Mouse (Mus musculus) CH12.LX (cell line): ENCODE data around the gene Ubl3. TPM values are rescaled to one million over a fixed set of nuclear protein-coding genes. Genes with fewer than 3 reads are reported as not detected.

ENCODE experiments used
- DNase-seq: peaks from one replicate; pipeline ENCODE4 v3.0.0-alpha.2; 2013; ENCODE audit errors: extremely low read depth
- H3K27ac ChIP-seq: 2 replicates; pipeline ENCODE4 v1.5.1; 2012; ENCODE audit warnings: low read depth, mild to moderate bottlenecking, control low read depth, moderate library complexity; ENCODE audit not compliant: insufficient read depth
- H3K27me3 ChIP-seq: replicated peaks from 2 replicates; pipeline ENCODE3; 2012; ENCODE audit warnings: inconsistent platforms
- H3K36me3 ChIP-seq, 2 experiments: replicated peaks in 1 of 2; 2 replicates each; pipeline versions ENCODE3 to v1.6.1; 2012; ENCODE audit warnings: inconsistent platforms in 1 of 2, low read length in 1 of 2, mild to moderate bottlenecking in 1 of 2, mixed read lengths in 1 of 2, moderate library complexity in 1 of 2; ENCODE audit not compliant: control insufficient read depth in 1 of 2, insufficient read depth in 1 of 2
- H3K4me1 ChIP-seq, 2 experiments: 2 replicates each; pipeline ENCODE4 v1.6.1; 2012; ENCODE audit warnings: inconsistent platforms in 1 of 2, moderate library complexity in 1 of 2; ENCODE audit not compliant: insufficient read depth in 2 of 2, control insufficient read depth in 1 of 2
- H3K4me2 ChIP-seq: 2 replicates; pipeline ENCODE4 v1.6.1; 2012; ENCODE audit warnings: low read depth, mild to moderate bottlenecking, control low read depth; ENCODE audit not compliant: poor library complexity, insufficient read depth, severe bottlenecking
- H3K4me3 ChIP-seq, 3 experiments: fragments of 150-350 bp in 1 of 3; sonication (generic) in 1 of 3; replicated peaks in 1 of 3; 2 replicates each; pipeline versions ENCODE3 to v1.5.1; 2011 to 2012; ENCODE audit warnings: low read depth in 2 of 3, low read length in 2 of 3, mild to moderate bottlenecking in 2 of 3, moderate library complexity in 2 of 3, control low read depth in 1 of 3, improper control_type of control experiment in 1 of 3, inconsistent platforms in 1 of 3, mixed read lengths in 1 of 3; ENCODE audit not compliant: poor library complexity in 1 of 3
- H3K79me2 ChIP-seq: replicated peaks from 2 replicates; pipeline ENCODE4 v1.6.1; 2012; ENCODE audit warnings: mild to moderate bottlenecking, moderate library complexity; ENCODE audit not compliant: control insufficient read depth, poor library complexity, insufficient read depth, severe bottlenecking; ENCODE audit errors: extremely low read depth
- H3K9ac ChIP-seq: 2 replicates; pipeline ENCODE4 v1.6.1; 2012; ENCODE audit warnings: low read depth, mild to moderate bottlenecking, control low read depth, moderate library complexity; ENCODE audit not compliant: insufficient read depth
- H3K9me3 ChIP-seq: replicated peaks from 2 replicates; pipeline ENCODE3; 2012; ENCODE audit warnings: low read length, inconsistent platforms, mixed read lengths
- BHLHE40 ChIP-seq: IDR thresholded peaks from 2 replicates; pipeline ENCODE4 v1.6.1; 2011; ENCODE audit warnings: mild to moderate bottlenecking, low read depth, low read length, improper control_type of control experiment
- CHD1 ChIP-seq: IDR thresholded peaks from 2 replicates; pipeline ENCODE4 v1.6.1; 2012; ENCODE audit warnings: low read depth, low read length, improper control_type of control experiment, inconsistent platforms
- CHD2 ChIP-seq: IDR thresholded peaks from 2 replicates; pipeline ENCODE4 v1.6.1; 2011; ENCODE audit warnings: low read length, improper control_type of control experiment
- CTCF ChIP-seq, 2 experiments: IDR thresholded peaks in 1 of 2; conservative IDR thresholded peaks in 1 of 2; 2 replicates each; pipeline ENCODE4 v1.5.1; 2011 to 2012; ENCODE audit warnings: low read depth in 2 of 2, low read length in 2 of 2, improper control_type of control experiment in 1 of 2, inconsistent platforms in 1 of 2, mild to moderate bottlenecking in 1 of 2, moderate library complexity in 1 of 2
- EP300 ChIP-seq: IDR thresholded peaks from 2 replicates; pipeline ENCODE4 v1.6.1; 2011; ENCODE audit warnings: low read length, improper control_type of control experiment
- ETS1 ChIP-seq: conservative IDR thresholded peaks from 2 replicates; pipeline ENCODE4 v1.6.1; 2012; ENCODE audit warnings: low read depth, mild to moderate bottlenecking, inconsistent platforms, low read length, improper control_type of control experiment, moderate library complexity
- HCFC1 ChIP-seq: IDR thresholded peaks from 2 replicates; pipeline ENCODE4 v1.6.1; 2012; ENCODE audit warnings: low read depth, mild to moderate bottlenecking, inconsistent platforms, low read length, improper control_type of control experiment
- JUN ChIP-seq: IDR thresholded peaks from 2 replicates; pipeline ENCODE4 v1.6.1; 2011; ENCODE audit warnings: low read depth, mild to moderate bottlenecking, low read length, improper control_type of control experiment, moderate library complexity; ENCODE audit not compliant: insufficient read depth
- JUND ChIP-seq: conservative IDR thresholded peaks from 2 replicates; pipeline ENCODE4 v1.6.1; 2011; ENCODE audit warnings: low read depth, low read length, improper control_type of control experiment
- KAT2A ChIP-seq: IDR thresholded peaks from 2 replicates; pipeline ENCODE4 v1.6.1; 2012; ENCODE audit warnings: low read length, improper control_type of control experiment, inconsistent platforms; ENCODE audit not compliant: insufficient replicate concordance
- MEF2A ChIP-seq: IDR thresholded peaks from 2 replicates; pipeline ENCODE4 v1.6.1; 2014; ENCODE audit warnings: low read depth, mild to moderate bottlenecking, inconsistent platforms, low read length, improper control_type of control experiment, borderline replicate concordance
- MXI1 ChIP-seq: IDR thresholded peaks from 2 replicates; pipeline ENCODE4 v1.6.1; 2011; ENCODE audit warnings: mild to moderate bottlenecking, low read depth, low read length, improper control_type of control experiment
- MYC ChIP-seq: IDR thresholded peaks from 2 replicates; pipeline ENCODE4 v1.6.1; 2011; ENCODE audit warnings: low read depth, mild to moderate bottlenecking, improper control_type of control experiment, low read length
- NELFE ChIP-seq: IDR thresholded peaks from 2 replicates; pipeline ENCODE4 v1.6.1; 2011; ENCODE audit warnings: low read depth, low read length, improper control_type of control experiment
- PAX5 ChIP-seq: IDR thresholded peaks from 2 replicates; pipeline ENCODE4 v1.6.1; 2012; ENCODE audit warnings: low read length, inconsistent platforms, mixed read lengths
- POLR2AphosphoS2 ChIP-seq: IDR thresholded peaks from 2 replicates; pipeline ENCODE4 v1.6.1; 2011; ENCODE audit warnings: low read depth, low read length, improper control_type of control experiment
- RAD21 ChIP-seq: IDR thresholded peaks from 2 replicates; pipeline ENCODE4 v1.6.1; 2011; ENCODE audit warnings: low read depth, mild to moderate bottlenecking, low read length, improper control_type of control experiment, moderate library complexity
- RCOR1 ChIP-seq: conservative IDR thresholded peaks from 2 replicates; pipeline ENCODE4 v1.6.1; 2012; ENCODE audit warnings: low read depth, mild to moderate bottlenecking, inconsistent platforms, low read length, improper control_type of control experiment
- SMC3 ChIP-seq: IDR thresholded peaks from 2 replicates; pipeline ENCODE4 v1.6.1; 2011; ENCODE audit warnings: low read depth, low read length, improper control_type of control experiment
- TBP ChIP-seq: conservative IDR thresholded peaks from 2 replicates; pipeline ENCODE4 v1.6.1; 2011; ENCODE audit warnings: low read depth, low read length, improper control_type of control experiment
- TCF12 ChIP-seq: IDR thresholded peaks from 2 replicates; pipeline ENCODE4 v1.6.1; 2014; ENCODE audit warnings: low read depth, mild to moderate bottlenecking, inconsistent platforms, low read length, improper control_type of control experiment
- USF1 ChIP-seq: IDR thresholded peaks from 2 replicates; pipeline ENCODE4 v1.6.1; 2014; ENCODE audit warnings: low read depth, mild to moderate bottlenecking, inconsistent platforms, low read length, improper control_type of control experiment
- ZKSCAN1 ChIP-seq: IDR thresholded peaks from 2 replicates; pipeline ENCODE4 v1.6.1; 2012; ENCODE audit warnings: low read depth, inconsistent platforms, low read length, improper control_type of control experiment, borderline replicate concordance
- ZMIZ1 ChIP-seq: IDR thresholded peaks from 2 replicates; pipeline ENCODE4 v1.6.1; 2012; ENCODE audit warnings: low read depth, mild to moderate bottlenecking, inconsistent platforms, low read length, improper control_type of control experiment
- dilution Hi-C: fragments of 300-500 bp; cut with MboI; formaldehyde crosslinking; loops from 2 replicates; pipeline ENCODE4 v1.14.3; 2020; ENCODE audit warnings: low sequenced_read_pairs; ENCODE audit not compliant: extremely low pct_unique_long_range_greater_than_20kb, extremely low pct_ligation_motif_present
- in situ Hi-C: fragments of 300-500 bp; cut with MboI; formaldehyde crosslinking; loops from 3 replicates; pipeline ENCODE4 v1.14.3; 2019; ENCODE audit warnings: low sequenced_read_pairs, low pct_ligation_motif_present, low pct_unique_long_range_greater_than_20kb, mixed read lengths
- polyA plus RNA-seq: library from polyadenylated mRNA; unstranded; fragments of >175 nt; gene quantifications from 2 replicates; pipeline ENCODE4 v1.2.1, GENCODE M21; 2012; ENCODE audit warnings: low read depth; ENCODE audit not compliant: insufficient read length
- total RNA-seq, 2 experiments: library from RNA; depleted of rRNA; stranded (reverse); fragments of 300-350 nt in 1 of 2; fragments of >200 nt in 1 of 2; gene quantifications; 2 replicates each; pipeline ENCODE4 v1.2.3; 2012 to 2014

Ubl3 gene
- total and polyA plus RNA-seq, 3 experiments, result 46.9 to 83.3 (median 81.8) TPM

GRCm38 (mm10) chr5:148533924-148534323, 18.7 kb downstream of the Ubl3 start:
- dilution Hi-C loops (no loop called here), in situ Hi-C loops (no loop called here)
- Histone ChIP-seq H3K9ac (no peak overlapping the region; the same call in 1 of the 2 replicates), H3K27ac (no peak overlapping the region), H3K4me1 (peaks cover 10 to 76% of the 10 kb centered on the region in 2 experiments; a peak in 3 of 4 replicates), H3K36me3 (peaks cover 0 to 15% of the 10 kb centered on the region in 2 experiments), H3K9me3 (no peaks in the 10 kb centered on the region), H3K4me2 (no peak overlapping the region), H3K79me2 (peaks cover 75% of the 10 kb centered on the region), H3K4me3 (no peak overlapping the region), H3K27me3 (no peaks in the 10 kb centered on the region)
- DNase-seq, result no peak
- TF ChIP-seq MEF2A (no peak), JUND (no peak), USF1 (no peak), POLR2AphosphoS2 (no peak), CHD2 (no peak)

- dilution Hi-C loops, result no loop called here
- H3K4me3 ChIP-seq, result no peak overlapping the region
- no peak overlapping the region for H3K9ac ChIP-seq
- H3K36me3 ChIP-seq, result peaks cover 0 to 20% of the 10 kb centered on the region in 2 experiments
- H3K27me3 ChIP-seq, result no peaks in the 10 kb centered on the region
- H3K27ac ChIP-seq, result no peak overlapping the region
- H3K9me3 ChIP-seq, result no peaks in the 10 kb centered on the region
- peaks cover 78% of the 10 kb centered on the region for H3K79me2 ChIP-seq
- H3K4me2 ChIP-seq, result no peak overlapping the region
- in situ Hi-C loops, result no loop called here
- TF ChIP-seq POLR2AphosphoS2 (no peak), KAT2A (no peak), TBP (no peak), CTCF (conservative IDR thresholded peaks at IDR 0.05 in 1 of 2, IDR thresholded peaks at IDR 0.05 in 1 of 2; ENCODE audit: low read depth in 2 of 2, low read length in 2 of 2) (no peak)
- TF ChIP-seq, all 38 proteins: peak for 0
- peaks cover 10 to 82% of the 10 kb centered on the region in 2 experiments; a peak in 3 of 4 replicates for H3K4me1 ChIP-seq
- peak; percentile 35 for DNase-seq
Measured at GRCm38 (mm10) chr5:148532201-148532600, 20.4 kb downstream of the Ubl3 start.

- Histone ChIP-seq H3K27ac (no peak overlapping the region), H3K4me3 (no peak overlapping the region)
- dilution Hi-C loops, result no loop called here
Measured at GRCm38 (mm10) chr5:148527632-148528031, 25.0 kb downstream of the Ubl3 start.

More at GRCm38 (mm10) chr5:148527632-148528031, 25.0 kb downstream of the Ubl3 start:
- DNase-seq, result no peak
- in situ Hi-C loops, result no loop called here
- peaks cover 0 to 66% of the 10 kb centered on the region in 2 experiments; a peak in 3 of 4 replicates for H3K4me1 ChIP-seq
- no peaks in the 10 kb centered on the region for H3K9me3 ChIP-seq
- H3K9ac ChIP-seq, result no peak overlapping the region
- no peak overlapping the region for H3K4me2 ChIP-seq
- peaks cover 0 to 43% of the 10 kb centered on the region in 2 experiments for H3K36me3 ChIP-seq
- H3K27me3 ChIP-seq, result no peaks in the 10 kb centered on the region
- TF ChIP-seq ZMIZ1 (no peak), TBP (no peak), JUN (no peak), ZKSCAN1 (no peak), RCOR1 (no peak), MXI1 (no peak), SMC3 (no peak), BHLHE40 (no peak), EP300 (no peak), PAX5 (no peak), HCFC1 (no peak), USF1 (no peak), MYC (no peak), CHD1 (no peak), JUND (no peak), CTCF (conservative IDR thresholded peaks at IDR 0.05 in 1 of 2, IDR thresholded peaks at IDR 0.05 in 1 of 2; ENCODE audit: low read depth in 2 of 2, low read length in 2 of 2) (no peak), TCF12 (no peak), NELFE (no peak), ETS1 (no peak), RAD21 (no peak)
- H3K79me2 ChIP-seq, result peaks cover 57% of the 10 kb centered on the region
